Mouse (Mus musculus) hindbrain, embryonic 13.5 days (tissue): ENCODE data around the gene Nacad. TPM values are rescaled to one million over a fixed set of nuclear protein-coding genes. Genes with fewer than 3 reads are reported as not detected.

ENCODE experiments used
- ATAC-seq: fragments of 200-750 bp; cut with Nextera tagmentation; 2 replicates; pipeline ENCODE4 v1.8.0; 2017; ENCODE audit warnings: moderate TSS enrichment; ENCODE audit not compliant: low FRiP score
- H3K27ac ChIP-seq: fragments of 300-500 bp; sonication (generic); 2 replicates; pipeline ENCODE4 v1.5.1; 2015; ENCODE audit warnings: inconsistent platforms, mild to moderate bottlenecking, moderate library complexity
- H3K27me3 ChIP-seq: fragments of 300-500 bp; sonication (generic); 2 replicates; pipeline ENCODE4 v1.6.1; 2015; ENCODE audit warnings: mild to moderate bottlenecking, inconsistent platforms
- H3K36me3 ChIP-seq: fragments of 300-500 bp; sonication (generic); 2 replicates; pipeline ENCODE4 v1.6.1; 2015; ENCODE audit warnings: mild to moderate bottlenecking, inconsistent platforms
- H3K4me1 ChIP-seq: fragments of 300-500 bp; sonication (generic); replicated peaks from 2 replicates; pipeline ENCODE4 v1.6.1; 2015; ENCODE audit warnings: inconsistent platforms
- H3K4me2 ChIP-seq: fragments of 300-500 bp; sonication (generic); 2 replicates; pipeline ENCODE4 v1.6.1; 2015; ENCODE audit warnings: inconsistent platforms, mild to moderate bottlenecking, moderate library complexity
- H3K4me3 ChIP-seq: fragments of 300-500 bp; sonication (generic); 2 replicates; pipeline ENCODE4 v1.5.1; 2015; ENCODE audit warnings: mild to moderate bottlenecking, inconsistent platforms
- H3K9ac ChIP-seq: fragments of 300-500 bp; sonication (generic); 2 replicates; pipeline ENCODE4 v1.6.1; 2015; ENCODE audit warnings: mild to moderate bottlenecking, inconsistent platforms
- H3K9me3 ChIP-seq: fragments of 300-500 bp; sonication (generic); 2 replicates; pipeline ENCODE4 v1.6.1; 2016; ENCODE audit warnings: inconsistent platforms
- WGBS: fragments of 180-500 bp; shearing (Covaris S2); methylation state at CpG from one replicate; pipeline ENCODE4 v1.1.7; 2015; 5-methylcytosine and 5-hydroxymethylcytosine counted together
- polyA plus RNA-seq: library from polyadenylated mRNA; unstranded; fragments of >200 nt; fragmentation: Nextera tagmentation; extraction: Ambion mirVana; gene quantifications from 2 replicates; pipeline ENCODE4 v1.2.1, GENCODE M21; 2015

Nacad gene
- polyA plus RNA-seq, 1 experiment from 2014 or later = 90.0 TPM

GRCm38 (mm10) chr11:6626388-6626772 lies 20.5 kb upstream of the Nacad start:
- WGBS = 15% methylated on average over 16 of the region's 16 CpGs
- H3K9me3 ChIP-seq = no peaks in the 10 kb centered on the region
- peaks cover 27% of the 10 kb centered on the region for H3K36me3 ChIP-seq
- H3K9ac ChIP-seq = peak overlapping the region; percentile 84
- H3K4me3 ChIP-seq = peak overlapping the region; percentile 71
- H3K27ac ChIP-seq = peak overlapping the region; percentile 91
- ATAC-seq = peak; percentile 36
- H3K4me2 ChIP-seq = peak overlapping the region; percentile 90
- no peaks in the 10 kb centered on the region for H3K27me3 ChIP-seq
- H3K4me1 ChIP-seq = peaks cover 33% of the 10 kb centered on the region

GRCm38 (mm10) chr11:6625478-6626387 lies 19.9 kb upstream of the Nacad start, which contains the start of gene Tbrg4:
TSS of gene Tbrg4 (minus strand) at chr11:6626067.
- peak within 1 kb of the TSS; percentile 71 for H3K4me3 ChIP-seq
- peak within 1 kb of the TSS; percentile 84 for H3K9ac ChIP-seq
- WGBS = under 1% methylated on average over 66 of the region's 66 CpGs
- no peaks in the 10 kb centered on the region for H3K9me3 ChIP-seq
- ATAC-seq = peak; percentile 94
- no peaks in the 10 kb centered on the region for H3K27me3 ChIP-seq
- H3K36me3 ChIP-seq = peaks cover 34% of the 10 kb centered on the region
- H3K27ac ChIP-seq = peak within 1 kb of the TSS; percentile 91
- peak within 1 kb of the TSS; percentile 90 for H3K4me2 ChIP-seq
- H3K4me1 ChIP-seq = peaks cover 33% of the 10 kb centered on the region

- Histone ChIP-seq H3K27me3 (no peaks in the 10 kb centered on the region), H3K9me3 (no peaks in the 10 kb centered on the region), H3K4me3 (peak overlapping the region; percentile 71), H3K4me1 (peaks cover 33% of the 10 kb centered on the region), H3K9ac (peak overlapping the region; percentile 84), H3K4me2 (peak overlapping the region; percentile 60), H3K27ac (no peak overlapping the region), H3K36me3 (peaks cover 43% of the 10 kb centered on the region)
- WGBS = 74% methylated on average over 14 of the region's 14 CpGs
- no peak for ATAC-seq
Observed at GRCm38 (mm10) chr11:6624619-6625382, 18.9 kb upstream of the Nacad start.

DNA sequence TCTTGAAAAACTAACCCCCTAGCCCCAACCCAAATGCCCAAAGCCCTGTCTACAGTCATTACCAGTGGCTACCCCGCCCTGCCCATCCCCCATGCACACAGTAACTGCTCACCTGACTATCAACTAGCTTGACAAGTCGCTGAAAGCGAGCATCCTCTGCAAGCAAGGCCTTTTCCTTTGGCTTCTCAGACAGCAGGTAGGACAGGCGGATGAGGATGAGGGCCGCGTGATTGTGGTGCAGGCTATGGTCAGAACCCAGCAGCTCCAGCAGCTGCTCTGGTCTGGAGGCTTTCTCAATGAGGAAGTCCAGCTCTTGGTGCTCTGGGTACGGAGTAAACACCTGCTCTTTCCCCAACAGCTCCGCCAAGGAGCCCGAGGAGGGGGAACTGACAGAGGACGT lies 17.9 kb upstream of the Nacad start:
- Histone ChIP-seq H3K4me2 (no peak overlapping the region), H3K36me3 (peaks cover 54% of the 10 kb centered on the region), H3K4me1 (peaks cover 33% of the 10 kb centered on the region), H3K4me3 (peak overlapping the region; percentile 8; the same call in 1 of the 2 replicates), H3K9ac (no peak overlapping the region), H3K27me3 (no peaks in the 10 kb centered on the region), H3K27ac (no peak overlapping the region), H3K9me3 (no peaks in the 10 kb centered on the region)
- WGBS = 92% methylated on average over 10 of the region's 10 CpGs
- ATAC-seq = no peak

DNA sequence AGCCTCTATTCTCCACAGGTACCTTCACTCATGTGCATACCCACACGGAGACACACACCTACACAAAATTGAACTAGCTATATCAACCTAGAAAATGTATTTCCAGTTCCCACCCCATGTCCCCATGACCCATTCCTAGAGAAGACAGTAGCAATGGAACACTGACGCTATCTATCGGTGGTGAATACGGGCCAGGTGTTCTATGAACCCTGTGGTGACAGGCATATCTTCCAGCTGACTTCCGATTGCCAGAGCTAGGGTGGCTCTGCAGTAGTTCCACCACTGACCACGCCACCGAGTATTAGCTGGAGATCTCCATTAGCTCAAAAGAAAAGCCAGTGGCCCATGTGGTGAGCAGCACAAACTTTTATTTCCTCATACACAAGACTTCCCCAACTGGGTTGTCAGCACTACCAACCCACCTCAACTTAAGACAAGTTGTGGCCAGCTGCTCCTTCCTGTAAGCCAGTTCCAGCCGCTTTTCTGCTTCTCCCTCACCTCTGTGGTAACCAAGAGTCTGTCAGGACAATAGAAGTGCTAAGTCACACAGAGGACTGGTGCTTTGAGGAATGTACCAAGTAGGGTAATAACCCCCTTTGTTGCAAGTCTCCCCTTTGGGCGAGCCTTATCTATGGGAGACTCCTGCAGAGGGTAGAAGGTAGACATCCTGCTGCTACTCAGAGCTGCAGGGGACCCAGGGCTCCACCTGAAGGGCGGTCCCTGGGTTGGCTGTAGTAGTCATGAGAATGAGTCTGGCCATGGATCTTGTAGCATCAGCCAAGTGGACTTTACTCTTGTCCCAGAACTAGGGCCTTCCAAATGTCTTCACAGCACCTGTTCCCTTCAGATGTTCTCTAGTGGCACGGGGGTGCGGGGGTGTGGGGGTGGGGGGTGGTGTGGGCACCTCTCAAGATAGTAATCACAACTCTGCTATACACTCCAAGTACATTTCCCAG lies 9.7 kb upstream of the Nacad start:
- Histone ChIP-seq H3K27ac (no peak overlapping the region), H3K36me3 (peaks cover 92% of the 10 kb centered on the region), H3K4me3 (no peak overlapping the region), H3K27me3 (no peaks in the 10 kb centered on the region), H3K9ac (no peak overlapping the region), H3K4me2 (no peak overlapping the region), H3K4me1 (no peaks in the 10 kb centered on the region), H3K9me3 (no peaks in the 10 kb centered on the region)
- no peak for ATAC-seq
- WGBS = 92% methylated on average over 12 of the region's 12 CpGs

- Histone ChIP-seq H3K27ac (peak overlapping the region; percentile 99), H3K36me3 (peaks cover 32% of the 10 kb centered on the region), H3K4me1 (peaks cover 62% of the 10 kb centered on the region), H3K4me3 (peak overlapping the region; percentile 75), H3K27me3 (no peaks in the 10 kb centered on the region), H3K4me2 (peak overlapping the region; percentile 98), H3K9ac (peak overlapping the region; percentile 95), H3K9me3 (no peaks in the 10 kb centered on the region)
- ATAC-seq = no peak
- WGBS = 9% methylated on average over 13 of the region's 13 CpGs
Observed at GRCm38 (mm10) chr11:6605021-6605481, 802 bp downstream of the Nacad start.

- peak overlapping the region; percentile 75 for H3K4me3 ChIP-seq
- no peaks in the 10 kb centered on the region for H3K9me3 ChIP-seq
- H3K36me3 ChIP-seq = peaks cover 35% of the 10 kb centered on the region
- H3K27ac ChIP-seq = peak overlapping the region; percentile 99
- H3K9ac ChIP-seq = peak overlapping the region; percentile 95
- H3K27me3 ChIP-seq = no peaks in the 10 kb centered on the region
- H3K4me2 ChIP-seq = peak overlapping the region; percentile 98
- peaks cover 67% of the 10 kb centered on the region for H3K4me1 ChIP-seq
- ATAC-seq = no peak
Observed at GRCm38 (mm10) chr11:6604604-6604936, 1.3 kb downstream of the Nacad start.

DNA sequence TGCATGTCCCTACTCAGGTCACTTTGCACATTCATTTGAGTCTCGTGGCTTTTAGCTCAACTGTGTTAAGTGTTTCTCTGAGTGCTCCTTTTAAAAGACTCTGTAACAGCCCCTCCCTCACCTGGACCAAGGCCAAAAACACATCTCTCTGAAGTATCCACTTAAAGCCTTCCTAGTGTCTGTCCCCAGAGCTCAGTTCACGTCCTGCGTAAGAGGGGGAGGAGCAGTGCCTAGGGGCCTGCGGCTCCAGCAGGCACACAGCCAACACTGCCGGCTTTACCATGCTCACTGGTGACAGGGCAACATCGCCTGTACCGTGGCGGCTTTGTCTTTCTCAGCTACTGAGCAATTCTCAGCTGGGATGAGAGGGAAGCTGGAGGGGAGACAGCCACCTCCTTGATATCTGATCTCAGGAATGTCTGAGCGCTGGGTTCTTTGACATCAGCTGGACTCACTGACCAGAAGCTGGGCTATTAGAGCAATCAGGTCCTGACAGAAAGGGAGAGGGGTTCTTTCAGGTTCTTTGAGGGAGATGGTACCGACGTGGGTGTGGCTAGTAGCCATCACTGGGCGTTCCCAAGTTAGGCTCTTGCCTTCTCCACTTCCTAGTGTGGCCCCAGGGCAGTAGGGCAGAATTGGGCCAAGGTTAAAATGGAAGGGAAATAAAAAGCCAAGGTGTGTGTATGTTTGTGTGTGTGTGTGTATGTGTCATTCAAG lies 1.8 kb downstream of the Nacad start:
- Histone ChIP-seq H3K27ac (peak overlapping the region; percentile 99), H3K36me3 (peaks cover 35% of the 10 kb centered on the region), H3K9me3 (no peaks in the 10 kb centered on the region), H3K4me3 (peak overlapping the region; percentile 75), H3K4me1 (peaks cover 72% of the 10 kb centered on the region), H3K9ac (peak overlapping the region; percentile 95), H3K4me2 (peak overlapping the region; percentile 98), H3K27me3 (no peaks in the 10 kb centered on the region)
- WGBS = 15% methylated on average over 12 of the region's 12 CpGs
- peak; percentile 22 for ATAC-seq

GRCm38 (mm10) chr11:6603224-6603623 lies 2.6 kb downstream of the Nacad start:
- Histone ChIP-seq H3K27me3 (no peaks in the 10 kb centered on the region), H3K4me1 (peaks cover 81% of the 10 kb centered on the region), H3K4me3 (peak overlapping the region; percentile 75), H3K9ac (peak overlapping the region; percentile 95), H3K36me3 (peaks cover 38% of the 10 kb centered on the region), H3K4me2 (peak overlapping the region; percentile 98), H3K27ac (peak overlapping the region; percentile 99), H3K9me3 (no peaks in the 10 kb centered on the region)
- 84% methylated on average over 9 of the region's 9 CpGs for WGBS
- ATAC-seq = no peak

- Histone ChIP-seq H3K27ac (peak overlapping the region; percentile 99), H3K4me2 (peak overlapping the region; percentile 98), H3K4me1 (peaks cover 86% of the 10 kb centered on the region), H3K9me3 (no peaks in the 10 kb centered on the region), H3K36me3 (peaks cover 44% of the 10 kb centered on the region), H3K9ac (peak overlapping the region; percentile 95), H3K4me3 (peak overlapping the region; percentile 75), H3K27me3 (no peaks in the 10 kb centered on the region)
- WGBS = 90% methylated on average over 9 of the region's 9 CpGs
- ATAC-seq = no peak
Observed at GRCm38 (mm10) chr11:6602662-6603061, 3.2 kb downstream of the Nacad start.
